Mouse (Mus musculus): ENCODE measurements around the gene Ehd1.

Gene Ehd1

GRCm38 (mm10) chr19:6261379-6261778 lies 15.1 kb upstream of the Ehd1 start:
- DNase-seq = no peak

GRCm38 (mm10) chr19:6262222-6262621 lies 14.3 kb upstream of the Ehd1 start:
- peak; percentile 80 for DNase-seq

- DNase-seq = no peak
Measured at GRCm38 (mm10) chr19:6262839-6263433, 13.6 kb upstream of the Ehd1 start.

GRCm38 (mm10) chr19:6264200-6264599 lies 12.3 kb upstream of the Ehd1 start:
- DNase-seq = no peak

GRCm38 (mm10) chr19:6264945-6265344 lies 11.6 kb upstream of the Ehd1 start:
- no peak for DNase-seq

GRCm38 (mm10) chr19:6265727-6266182 lies 10.8 kb upstream of the Ehd1 start:
- peak; percentile 33 for DNase-seq

- DNase-seq = no peak
Measured at GRCm38 (mm10) chr19:6267306-6268169, 9.0 kb upstream of the Ehd1 start.

- DNase-seq = peak; percentile 92
Measured at GRCm38 (mm10) chr19:6268170-6268528, 8.4 kb upstream of the Ehd1 start.

- DNase-seq = no peak
Measured at GRCm38 (mm10) chr19:6268670-6269132, 7.8 kb upstream of the Ehd1 start.

- DNase-seq = no peak
Measured at GRCm38 (mm10) chr19:6269798-6270475, 6.6 kb upstream of the Ehd1 start.

- no peak for DNase-seq
Measured at GRCm38 (mm10) chr19:6270661-6271060, 5.9 kb upstream of the Ehd1 start.

GRCm38 (mm10) chr19:6271206-6271605 lies 5.3 kb upstream of the Ehd1 start:
- no peak for DNase-seq

- no peak for DNase-seq
Measured at GRCm38 (mm10) chr19:6272053-6272452, 4.5 kb upstream of the Ehd1 start.

GRCm38 (mm10) chr19:6272738-6273137 lies 3.8 kb upstream of the Ehd1 start:
- DNase-seq = no peak

GRCm38 (mm10) chr19:6273592-6273991 lies 2.9 kb upstream of the Ehd1 start:
- no peak for DNase-seq

- DNase-seq = no peak
Measured at GRCm38 (mm10) chr19:6273998-6274608, 2.4 kb upstream of the Ehd1 start.

GRCm38 (mm10) chr19:6275740-6276389 lies 660 bp upstream of the Ehd1 start:
- peak; percentile 59 for DNase-seq

- no peak for DNase-seq
Measured at GRCm38 (mm10) chr19:6277661-6278438, 1.3 kb downstream of the Ehd1 start.

- DNase-seq = no peak
Measured at GRCm38 (mm10) chr19:6278439-6279073, 2.0 kb downstream of the Ehd1 start.

- DNase-seq = no peak
Measured at GRCm38 (mm10) chr19:6279481-6280144, 3.1 kb downstream of the Ehd1 start.

GRCm38 (mm10) chr19:6280554-6280953 lies 4.0 kb downstream of the Ehd1 start:
- no peak for DNase-seq
